Mouse (Mus musculus) lung, postnatal 14 days (tissue): ENCODE measurements around the gene Tmem210.
"Not testable (repeated sequence)": the region's sequence is repeated elsewhere in the genome, so short reads cannot be mapped to it uniquely, and the experiment has no call there.

ENCODE experiments used
- DNase-seq: peaks from one replicate; pipeline ENCODE4 v3.0.0; 2021

Gene Tmem210

GRCm38 (mm10) chr2:25287927-25288649, at the start of gene Tmem210:
TSS of gene Tmem210 (plus strand) at chr2:25288145.
- no peak for DNase-seq

- no peak for DNase-seq
Observed at GRCm38 (mm10) chr2:25239766-25240165, 48.2 kb upstream of the Tmem210 start.

- no peak for DNase-seq
Observed at GRCm38 (mm10) chr2:25240310-25240709, 47.6 kb upstream of the Tmem210 start.

GRCm38 (mm10) chr2:25240723-25241437, 47.1 kb upstream of the Tmem210 start:
- DNase-seq = peak; percentile 76

- no peak for DNase-seq
Observed at GRCm38 (mm10) chr2:25241438-25241775, 46.5 kb upstream of the Tmem210 start.

- no peak for DNase-seq
Observed at GRCm38 (mm10) chr2:25242101-25242506, 45.8 kb upstream of the Tmem210 start, which contains the start of the genes Rnf208 and Cysrt1. TSS of gene Rnf208 (plus strand) at chr2:25242255. TSS of gene Cysrt1 (minus strand) at chr2:25242452.

- no peak for DNase-seq
Observed at GRCm38 (mm10) chr2:25243342-25243741, 44.6 kb upstream of the Tmem210 start.

GRCm38 (mm10) chr2:25244144-25244543, 43.8 kb upstream of the Tmem210 start:
- DNase-seq = no peak

- no peak for DNase-seq
Observed at GRCm38 (mm10) chr2:25246183-25247072, 41.5 kb upstream of the Tmem210 start, which contains the start of gene AL732309.1. TSS of gene AL732309.1 (minus strand) at chr2:25246863.

- no peak for DNase-seq
Observed at GRCm38 (mm10) chr2:25252331-25252730, 35.6 kb upstream of the Tmem210 start.

- DNase-seq = peak; percentile 87
Observed at GRCm38 (mm10) chr2:25255284-25255779, 32.6 kb upstream of the Tmem210 start, which contains the start of gene Tmem203. TSS of gene Tmem203 (plus strand) at chr2:25255439.

GRCm38 (mm10) chr2:25256443-25257109, 31.4 kb upstream of the Tmem210 start:
- DNase-seq = peak; percentile 72

GRCm38 (mm10) chr2:25257250-25257649, 30.7 kb upstream of the Tmem210 start:
- not testable (repeated sequence) for DNase-seq

- no peak for DNase-seq
Observed at GRCm38 (mm10) chr2:25258887-25259286, 29.1 kb upstream of the Tmem210 start.

GRCm38 (mm10) chr2:25261870-25262269, 26.1 kb upstream of the Tmem210 start:
- DNase-seq = no peak

- peak; percentile 95 for DNase-seq
Observed at GRCm38 (mm10) chr2:25262291-25262767, 25.6 kb upstream of the Tmem210 start, which contains the start of gene Tprn. TSS of gene Tprn (plus strand) at chr2:25262618.

- DNase-seq = peak; percentile 36
Observed at GRCm38 (mm10) chr2:25262795-25263622, 24.9 kb upstream of the Tmem210 start.

- no peak for DNase-seq
Observed at GRCm38 (mm10) chr2:25263623-25264285, 24.2 kb upstream of the Tmem210 start.

- DNase-seq = no peak
Observed at GRCm38 (mm10) chr2:25264286-25264660, 23.7 kb upstream of the Tmem210 start.

GRCm38 (mm10) chr2:25264851-25265250, 23.1 kb upstream of the Tmem210 start:
- DNase-seq = no peak
